Mouse (Mus musculus) 3T3-L1 (cell line): Measurements from ENCODE around the gene Limd2.

Experiments used
- DNase-seq: peaks from one replicate; pipeline ENCODE4 v3.0.0-alpha.2; 2015; ENCODE audit warnings: low read depth, low spot score

Limd2 gene

GRCm38 (mm10) chr11:106173228-106173627 lies 12.6 kb upstream of the Limd2 start:
- DNase-seq: no peak

- peak; percentile 31 for DNase-seq
Observed at GRCm38 (mm10) chr11:106170807-106171206, 10.1 kb upstream of the Limd2 start.

- DNase-seq: peak; percentile 64
Observed at GRCm38 (mm10) chr11:106167435-106167834, 6.8 kb upstream of the Limd2 start.

- DNase-seq: no peak
Observed at GRCm38 (mm10) chr11:106164601-106165180, 4.0 kb upstream of the Limd2 start.

- DNase-seq: no peak
Observed at GRCm38 (mm10) chr11:106163546-106163945, 2.9 kb upstream of the Limd2 start.

- no peak for DNase-seq
Observed at GRCm38 (mm10) chr11:106162237-106162636, 1.6 kb upstream of the Limd2 start.

- DNase-seq: peak; percentile 32
Observed at GRCm38 (mm10) chr11:106159921-106160840, 479 bp downstream of the Limd2 start.

GRCm38 (mm10) chr11:106159216-106159920 lies 1.3 kb downstream of the Limd2 start:
- no peak for DNase-seq

- no peak for DNase-seq
Observed at GRCm38 (mm10) chr11:106158930-106159215, 1.8 kb downstream of the Limd2 start.

GRCm38 (mm10) chr11:106158081-106158929 lies 2.4 kb downstream of the Limd2 start:
- peak; percentile 61 for DNase-seq

GRCm38 (mm10) chr11:106157154-106157553 lies 3.5 kb downstream of the Limd2 start:
- no peak for DNase-seq

- no peak for DNase-seq
Observed at GRCm38 (mm10) chr11:106156257-106156656, 4.4 kb downstream of the Limd2 start.

- no peak for DNase-seq
Observed at GRCm38 (mm10) chr11:106155761-106156160, 4.9 kb downstream of the Limd2 start.

GRCm38 (mm10) chr11:106154770-106155169 lies 5.9 kb downstream of the Limd2 start:
- DNase-seq: no peak

- no peak for DNase-seq
Observed at GRCm38 (mm10) chr11:106154091-106154490, 6.6 kb downstream of the Limd2 start.

- no peak for DNase-seq
Observed at GRCm38 (mm10) chr11:106152132-106152531, 8.5 kb downstream of the Limd2 start.

- DNase-seq: no peak
Observed at GRCm38 (mm10) chr11:106151219-106151618, 9.4 kb downstream of the Limd2 start.

GRCm38 (mm10) chr11:106134580-106135528 lies 25.8 kb downstream of the Limd2 start:
- DNase-seq: peak; percentile 94

GRCm38 (mm10) chr11:106132516-106132915 lies 28.1 kb downstream of the Limd2 start:
- no peak for DNase-seq

GRCm38 (mm10) chr11:106129477-106129876 lies 31.2 kb downstream of the Limd2 start:
- no peak for DNase-seq
